Mouse (Mus musculus): Measurements from ENCODE around the gene D2hgdh. TPM values are rescaled to one million over a fixed set of nuclear protein-coding genes. Genes with fewer than 3 reads are reported as not detected.
"Not testable (repeated sequence)": the region's sequence is repeated elsewhere in the genome, so short reads cannot be mapped to it uniquely, and the experiment has no call there.

Gene D2hgdh
- polyA plus RNA-seq, 1 experiment = 16.7 TPM

DNA sequence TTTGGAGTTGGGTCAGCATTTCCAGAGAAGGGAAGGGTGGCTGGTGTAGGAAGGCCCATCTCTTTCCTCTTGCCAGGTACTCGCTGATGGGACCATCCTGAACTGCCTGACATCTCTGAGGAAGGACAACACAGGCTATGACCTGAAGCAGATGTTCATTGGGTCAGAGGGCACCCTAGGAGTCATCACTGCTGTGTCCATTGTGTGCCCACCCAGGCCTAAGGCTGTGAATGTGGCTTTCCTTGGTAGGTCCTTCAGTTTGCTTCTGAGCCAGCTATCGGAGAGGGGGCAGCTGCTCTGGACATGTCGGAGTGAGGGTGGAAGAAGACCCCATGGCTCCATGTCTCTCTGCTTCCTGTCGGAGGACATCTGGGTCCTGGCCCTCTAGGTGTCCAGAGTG, 10.5 kb downstream of the D2hgdh start:
- 94% methylated on average over 4 of the region's 4 CpGs for WGBS
- Histone ChIP-seq H3K27me3 (ENCODE audit: control insufficient read depth, insufficient read depth, low read length) (no peaks in the 10 kb centered on the region), H3K27ac (ENCODE audit: insufficient read depth, low read length) (no peak overlapping the region), H3K4me1 (ENCODE audit: control insufficient read depth, insufficient read depth, low read length) (peaks cover 3% of the 10 kb centered on the region; the same call in 1 of the 2 replicates), H3K4me3 (replicated peaks; ENCODE audit: insufficient read depth, low read depth, low read length) (no peak overlapping the region)
- no peak for DNase-seq
- TF ChIP-seq POLR2A (IDR thresholded peaks at IDR 0.05; ENCODE audit: borderline replicate concordance, insufficient read depth, low read length) (no peak), CTCF (IDR thresholded peaks at IDR 0.05; ENCODE audit: borderline replicate concordance, insufficient read depth, low read depth, low read length) (no peak)

DNA sequence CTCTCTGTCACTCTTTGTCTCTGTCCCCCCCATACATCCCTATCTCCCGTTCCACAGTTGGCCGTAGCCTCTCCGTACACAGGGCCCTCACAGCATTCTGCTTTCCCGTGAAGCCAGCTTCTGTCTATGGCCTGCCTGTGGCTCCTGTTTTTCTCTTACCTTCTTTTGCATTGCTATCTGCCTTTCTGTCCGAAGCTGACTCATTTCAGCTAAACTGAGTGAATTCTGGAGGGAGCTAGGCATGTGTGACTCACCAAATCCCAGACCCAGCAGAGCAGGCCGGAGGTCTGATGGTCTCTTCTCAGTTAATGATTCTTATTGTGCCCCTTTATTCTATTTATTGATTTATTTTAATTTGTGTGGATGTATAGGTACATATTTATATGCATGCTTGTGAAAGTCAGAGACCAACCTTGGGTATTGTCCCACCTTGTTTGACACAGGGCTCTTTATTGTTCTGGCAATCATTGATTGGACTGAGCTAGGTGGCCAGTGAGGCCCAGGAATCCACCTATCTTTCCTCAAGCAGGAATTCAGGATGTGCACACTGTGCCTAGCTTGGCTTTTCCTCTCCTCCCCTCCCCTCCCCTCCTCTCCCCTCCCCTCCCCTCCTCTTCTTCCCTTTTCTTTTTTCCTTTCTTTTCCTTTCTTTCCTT, 11.3 kb downstream of the D2hgdh start:
- DNase-seq = no peak
- TF ChIP-seq CTCF (IDR thresholded peaks at IDR 0.05; ENCODE audit: borderline replicate concordance, insufficient read depth, low read depth, low read length) = no peak
- WGBS = 94% methylated on average over 6 of the region's 6 CpGs

DNA sequence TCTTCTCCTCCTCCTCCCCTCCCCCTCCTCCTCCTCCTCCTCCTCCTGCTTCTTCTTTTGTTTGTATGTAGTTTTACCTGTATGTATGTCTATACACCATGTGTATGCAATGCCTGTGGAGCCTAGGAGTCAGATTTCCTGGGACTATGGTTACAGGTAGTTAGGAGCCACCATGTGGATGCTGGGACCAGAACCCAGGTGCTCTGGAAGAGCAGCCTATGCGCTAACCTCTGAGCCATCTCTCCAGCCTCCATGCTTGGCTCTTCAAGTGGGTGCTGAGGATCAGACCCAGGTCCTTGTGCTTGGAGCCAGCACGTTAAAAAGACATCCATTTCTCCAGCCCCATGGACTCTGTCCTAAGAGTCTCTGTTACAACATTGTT, 11.8 kb downstream of the D2hgdh start:
- no peak for TF ChIP-seq CTCF (IDR thresholded peaks at IDR 0.05; ENCODE audit: borderline replicate concordance, insufficient read depth, low read depth, low read length)
- TF ChIP-seq POLR2A (IDR thresholded peaks at IDR 0.05; ENCODE audit: borderline replicate concordance, insufficient read depth, low read length) = no peak

More for the DNA sequence above, 11.3 kb downstream of the D2hgdh start:
- Histone ChIP-seq H3K27ac (ENCODE audit: insufficient read depth, low read length) (no peak overlapping the region), H3K27me3 (ENCODE audit: control insufficient read depth, insufficient read depth, low read length) (no peaks in the 10 kb centered on the region), H3K4me3 (replicated peaks; ENCODE audit: insufficient read depth, low read depth, low read length) (no peak overlapping the region), H3K4me1 (ENCODE audit: control insufficient read depth, insufficient read depth, low read length) (peaks cover 3% of the 10 kb centered on the region; the same call in 1 of the 2 replicates)

GRCm38 (mm10) chr1:93837335-93837734, 12.6 kb downstream of the D2hgdh start:
- 96% methylated on average over 8 of the region's 8 CpGs for WGBS
- no peak overlapping the region for H3K4me3 ChIP-seq (replicated peaks; ENCODE audit: insufficient read depth, low read depth, low read length)
- peaks cover 3% of the 10 kb centered on the region; the same call in 1 of the 2 replicates for H3K4me1 ChIP-seq (ENCODE audit: control insufficient read depth, insufficient read depth, low read length)
- H3K27me3 ChIP-seq (ENCODE audit: control insufficient read depth, insufficient read depth, low read length) = no peaks in the 10 kb centered on the region
- TF ChIP-seq POLR2A (IDR thresholded peaks at IDR 0.05; ENCODE audit: borderline replicate concordance, insufficient read depth, low read length) (no peak), CTCF (IDR thresholded peaks at IDR 0.05; ENCODE audit: borderline replicate concordance, insufficient read depth, low read depth, low read length) (no peak)
- no peak overlapping the region for H3K27ac ChIP-seq (ENCODE audit: insufficient read depth, low read length)
- DNase-seq = no peak

More for the DNA sequence above, 11.8 kb downstream of the D2hgdh start:
- 93% methylated on average over 2 of the region's 2 CpGs for WGBS
- H3K27me3 ChIP-seq (ENCODE audit: control insufficient read depth, insufficient read depth, low read length) = no peaks in the 10 kb centered on the region
- peaks cover 3% of the 10 kb centered on the region; the same call in 1 of the 2 replicates for H3K4me1 ChIP-seq (ENCODE audit: control insufficient read depth, insufficient read depth, low read length)
- no peak for DNase-seq
- H3K27ac ChIP-seq (ENCODE audit: insufficient read depth, low read length) = no peak overlapping the region
- no peak overlapping the region for H3K4me3 ChIP-seq (replicated peaks; ENCODE audit: insufficient read depth, low read depth, low read length)

- 45% methylated on average over 8 of the region's 8 CpGs for WGBS
Observed at GRCm38 (mm10) chr1:93838569-93838968, 13.9 kb downstream of the D2hgdh start.

DNA sequence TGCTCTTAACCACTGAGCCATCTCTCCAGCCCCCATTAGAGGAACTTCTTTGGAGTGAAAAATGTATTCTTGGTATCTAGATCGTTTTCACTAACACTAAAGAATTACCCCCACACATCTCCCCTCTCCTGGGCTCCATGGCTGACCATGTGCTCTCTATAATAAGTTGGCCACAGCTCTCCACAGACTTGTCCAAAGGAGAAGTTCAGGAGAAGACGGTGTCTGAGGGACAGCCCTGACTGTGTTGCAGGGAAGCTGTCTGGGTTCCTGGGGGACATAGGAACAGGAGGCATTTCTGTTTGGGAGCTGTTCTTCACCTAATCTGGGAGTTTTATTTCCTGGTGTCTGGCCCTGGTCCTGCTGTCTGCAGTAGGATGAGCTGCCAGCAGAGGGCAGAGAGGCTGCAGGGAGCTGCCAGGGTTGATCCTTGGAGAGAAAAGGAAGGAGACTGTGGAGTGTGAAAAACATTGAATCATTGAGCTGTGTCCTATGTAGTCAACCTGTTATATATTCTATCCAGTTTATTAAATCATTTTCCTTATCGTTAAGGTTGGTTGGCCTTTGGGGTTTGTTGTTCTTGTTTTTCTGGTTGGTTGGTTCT, 21.2 kb downstream of the D2hgdh start:
- not testable (repeated sequence) for H3K27ac ChIP-seq (ENCODE audit: insufficient read depth, low read length); H3K4me3 ChIP-seq (replicated peaks; ENCODE audit: insufficient read depth, low read depth, low read length); H3K4me1 ChIP-seq (ENCODE audit: control insufficient read depth, insufficient read depth, low read length); H3K27me3 ChIP-seq (ENCODE audit: control insufficient read depth, insufficient read depth, low read length); DNase-seq
- 71% methylated on average over 2 of the region's 3 CpGs for WGBS

More at GRCm38 (mm10) chr1:93838569-93838968, 13.9 kb downstream of the D2hgdh start:
- not testable (repeated sequence) for H3K4me1 ChIP-seq (ENCODE audit: control insufficient read depth, insufficient read depth, low read length); H3K4me3 ChIP-seq (replicated peaks; ENCODE audit: insufficient read depth, low read depth, low read length); DNase-seq; H3K27me3 ChIP-seq (ENCODE audit: control insufficient read depth, insufficient read depth, low read length); H3K27ac ChIP-seq (ENCODE audit: insufficient read depth, low read length)

GRCm38 (mm10) chr1:93855790-93856189, 31.1 kb downstream of the D2hgdh start:
- H3K4me3 ChIP-seq (replicated peaks; ENCODE audit: insufficient read depth, low read depth, low read length); H3K4me1 ChIP-seq (ENCODE audit: control insufficient read depth, insufficient read depth, low read length); H3K27ac ChIP-seq (ENCODE audit: insufficient read depth, low read length); H3K27me3 ChIP-seq (ENCODE audit: control insufficient read depth, insufficient read depth, low read length); DNase-seq: not testable (repeated sequence)
- WGBS = 63% methylated on average over 4 of the region's 4 CpGs

DNA sequence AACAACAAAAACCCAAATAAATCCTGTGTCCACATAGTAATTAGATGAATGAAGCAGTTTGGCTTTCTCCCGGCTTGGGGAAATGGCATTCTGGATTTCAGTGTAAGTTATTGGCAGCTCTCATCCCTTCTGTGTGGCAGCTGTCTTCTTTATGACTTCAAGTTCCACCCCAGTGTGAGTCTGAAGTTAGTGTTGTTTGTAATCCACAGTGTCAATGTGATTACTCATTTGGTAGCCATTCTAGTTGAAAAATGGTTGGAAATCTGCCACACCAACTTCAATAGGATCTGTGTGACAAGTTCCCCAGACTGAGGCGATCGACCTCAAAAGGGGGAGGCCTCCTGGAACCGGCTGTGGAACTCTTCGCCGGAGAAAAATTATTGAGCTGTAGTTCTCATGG, 32.7 kb downstream of the D2hgdh start:
- WGBS = 26% methylated on average over 6 of the region's 6 CpGs
- TF ChIP-seq POLR2A (IDR thresholded peaks at IDR 0.05; ENCODE audit: borderline replicate concordance, insufficient read depth, low read length) (no peak), CTCF (IDR thresholded peaks at IDR 0.05; ENCODE audit: borderline replicate concordance, insufficient read depth, low read depth, low read length) (no peak)

More for the DNA sequence above, 32.7 kb downstream of the D2hgdh start:
- Histone ChIP-seq H3K27ac (ENCODE audit: insufficient read depth, low read length) (no peak overlapping the region), H3K27me3 (ENCODE audit: control insufficient read depth, insufficient read depth, low read length) (no peaks in the 10 kb centered on the region), H3K4me3 (replicated peaks; ENCODE audit: insufficient read depth, low read depth, low read length) (no peak overlapping the region), H3K4me1 (ENCODE audit: control insufficient read depth, insufficient read depth, low read length) (no peaks in the 10 kb centered on the region)
- no peak for DNase-seq

All from cerebellum, adult 2 months (tissue).